Mouse (Mus musculus): ENCODE measurements around the gene Alox5.
A peak's percentile ranks its signal among the peaks of the same experiment; 100 is the strongest.

Gene Alox5

DNA sequence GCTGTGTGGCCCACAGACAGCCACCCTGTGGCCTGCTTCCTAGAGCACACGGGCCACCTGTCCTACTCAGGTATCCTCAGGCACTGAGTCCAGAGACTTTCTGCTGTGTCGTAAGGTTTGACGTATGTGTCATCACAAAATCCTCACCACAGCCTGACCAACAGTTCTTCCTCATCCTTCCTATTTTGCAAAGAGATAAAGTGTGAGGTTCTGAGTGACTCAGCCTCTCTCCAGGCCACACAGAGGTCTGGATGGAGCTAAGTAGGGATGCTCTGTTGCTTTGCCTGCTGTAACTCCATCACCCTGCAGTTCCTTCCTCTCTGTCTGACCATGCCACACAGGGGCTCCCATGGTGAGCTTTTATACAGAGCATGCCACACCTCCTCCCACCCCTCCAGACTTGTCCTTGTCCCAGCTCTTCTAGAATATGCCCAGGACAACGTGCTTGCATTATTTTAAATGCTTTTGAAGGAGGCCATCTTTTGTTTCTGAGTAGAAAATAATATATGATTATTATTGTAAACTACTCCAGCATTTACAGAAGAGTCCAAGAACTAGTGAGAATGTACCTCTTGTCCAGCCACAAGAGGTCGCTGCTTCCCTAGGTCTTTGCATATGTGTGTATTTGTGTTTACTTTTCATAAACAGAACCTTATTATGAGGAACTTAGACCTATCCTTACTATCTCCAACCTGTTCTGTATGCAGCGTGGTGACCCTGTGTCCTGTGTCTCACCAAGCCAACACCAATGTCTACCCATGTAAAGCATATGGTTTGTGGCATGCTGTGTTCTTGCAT, 43.3 kb downstream of the Alox5 start:
- peak in 1 of 2 experiments; percentile 60 for DNase-seq (ENCODE audit: inconsistent age in 2 of 2, low spot score in 1 of 2)

DNA sequence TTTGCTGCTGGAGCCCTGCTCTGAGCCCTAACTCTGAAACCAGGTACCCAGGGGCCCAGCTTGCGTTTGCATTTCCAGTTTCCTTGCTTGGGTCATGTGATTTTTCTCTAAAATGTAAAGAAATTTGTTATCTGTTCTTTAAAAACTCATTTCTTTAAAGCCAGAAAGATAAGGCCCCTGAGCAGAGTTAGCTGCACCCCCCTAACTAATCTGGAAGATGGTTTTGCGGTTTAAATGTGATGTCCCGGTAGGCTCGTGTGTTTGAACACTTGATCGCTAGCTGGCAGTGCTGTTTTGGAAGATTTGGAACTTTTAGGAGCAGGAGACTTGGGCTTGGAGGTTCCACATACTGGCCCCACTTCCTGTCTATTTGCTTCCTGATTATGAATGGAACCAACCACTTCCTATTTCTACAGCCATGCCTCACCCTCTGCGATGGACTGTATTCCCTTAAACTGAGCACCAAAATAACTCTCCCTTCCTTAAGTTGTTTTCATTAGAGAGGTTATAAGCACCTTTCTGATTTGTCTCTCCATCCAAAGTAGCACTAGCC, 44.9 kb downstream of the Alox5 start:
- DNase-seq (ENCODE audit: inconsistent age in 2 of 2, low spot score in 1 of 2) = no peak

DNA sequence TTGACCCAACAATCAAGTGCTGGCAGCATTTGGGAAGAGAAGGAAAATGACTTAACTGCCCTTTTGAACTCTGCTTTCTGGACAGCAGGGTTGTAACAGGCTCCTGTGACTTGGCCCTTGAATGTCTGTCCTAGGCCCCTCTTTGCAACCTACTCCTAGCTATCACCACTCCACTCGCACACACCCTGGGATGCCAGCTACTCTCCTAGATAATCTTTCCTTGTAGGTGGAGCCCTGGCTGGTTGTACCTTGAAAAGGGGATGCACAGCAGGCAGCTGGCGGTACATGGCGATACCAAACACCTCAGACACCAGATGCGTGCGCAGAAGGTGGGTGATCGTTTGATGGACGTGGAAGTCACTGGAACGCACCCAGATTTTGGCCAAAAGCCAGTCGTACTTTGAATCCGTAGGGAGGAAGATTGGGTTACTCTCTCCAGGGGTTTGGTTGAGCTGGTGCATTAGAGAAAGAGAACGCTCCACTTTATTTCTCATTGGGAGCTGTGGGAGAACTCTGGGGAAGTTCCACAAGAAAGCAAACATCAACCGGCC, 45.8 kb downstream of the Alox5 start:
- DNase-seq (ENCODE audit: inconsistent age in 2 of 2, low spot score in 1 of 2) = no peak

GRCm38 (mm10) chr6:116412546-116413325, 48.2 kb downstream of the Alox5 start:
- DNase-seq (ENCODE audit: inconsistent age in 2 of 2, low spot score in 1 of 2) = no peak

- DNase-seq (ENCODE audit: inconsistent age in 2 of 2, low spot score in 1 of 2) = no peak
Observed at GRCm38 (mm10) chr6:116411716-116412115, 49.3 kb downstream of the Alox5 start.

- DNase-seq (ENCODE audit: inconsistent age in 2 of 2, low spot score in 1 of 2) = no peak
Observed at GRCm38 (mm10) chr6:116410436-116410835, 50.5 kb downstream of the Alox5 start.

GRCm38 (mm10) chr6:116407956-116408657, 52.9 kb downstream of the Alox5 start:
- DNase-seq (ENCODE audit: inconsistent age in 2 of 2, low spot score in 1 of 2) = peak; percentile 42 to 83

- DNase-seq (ENCODE audit: inconsistent age in 2 of 2, low spot score in 1 of 2) = peak; percentile 27 to 82
Observed at GRCm38 (mm10) chr6:116407216-116407615, 53.8 kb downstream of the Alox5 start.

GRCm38 (mm10) chr6:116406680-116407079, 54.3 kb downstream of the Alox5 start:
- peak; percentile 20 to 63 for DNase-seq (ENCODE audit: inconsistent age in 2 of 2, low spot score in 1 of 2)

GRCm38 (mm10) chr6:116406152-116406551, 54.8 kb downstream of the Alox5 start:
- no peak for DNase-seq (ENCODE audit: inconsistent age in 2 of 2, low spot score in 1 of 2)

- no peak for DNase-seq (ENCODE audit: inconsistent age in 2 of 2, low spot score in 1 of 2)
Observed at GRCm38 (mm10) chr6:116405715-116406114, 55.3 kb downstream of the Alox5 start.

GRCm38 (mm10) chr6:116405243-116405642, 55.7 kb downstream of the Alox5 start:
- DNase-seq (ENCODE audit: inconsistent age in 2 of 2, low spot score in 1 of 2) = no peak

- no peak for DNase-seq (ENCODE audit: inconsistent age in 2 of 2, low spot score in 1 of 2)
Observed at GRCm38 (mm10) chr6:116402426-116402825, 58.6 kb downstream of the Alox5 start.

DNA sequence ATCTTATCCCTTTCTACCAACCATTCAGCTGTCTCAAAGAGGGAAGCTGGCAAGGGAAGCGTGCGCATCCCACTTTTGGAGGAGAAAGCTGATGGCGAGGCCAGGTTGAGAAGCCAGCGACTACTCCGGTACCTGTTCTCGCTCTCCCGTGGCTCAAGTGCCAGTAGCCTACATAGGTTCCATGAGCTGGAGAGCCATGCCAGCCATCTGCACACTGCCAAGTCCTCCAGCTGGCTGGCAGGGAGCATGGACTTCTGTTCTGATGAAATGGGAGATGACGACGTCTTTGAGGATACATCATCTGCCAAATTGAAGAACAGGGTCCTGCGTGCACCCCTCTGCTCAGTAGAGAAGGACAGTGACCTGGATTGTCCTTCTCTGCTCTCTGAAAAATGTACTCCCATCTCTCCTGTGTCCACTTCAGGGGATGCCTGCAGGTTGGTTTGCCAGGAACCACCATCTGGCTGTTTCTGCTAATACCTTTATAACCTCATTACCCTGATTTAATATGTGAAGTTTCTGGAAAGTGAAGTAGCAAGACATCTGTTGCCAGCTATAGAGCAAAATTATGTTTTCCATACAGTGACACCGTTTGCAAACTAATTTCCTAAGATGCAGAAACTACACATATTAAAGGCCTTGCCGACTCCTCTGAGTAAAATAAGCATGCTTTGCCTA, 59.1 kb downstream of the Alox5 start:
- no peak for DNase-seq (ENCODE audit: inconsistent age in 2 of 2, low spot score in 1 of 2)

DNA sequence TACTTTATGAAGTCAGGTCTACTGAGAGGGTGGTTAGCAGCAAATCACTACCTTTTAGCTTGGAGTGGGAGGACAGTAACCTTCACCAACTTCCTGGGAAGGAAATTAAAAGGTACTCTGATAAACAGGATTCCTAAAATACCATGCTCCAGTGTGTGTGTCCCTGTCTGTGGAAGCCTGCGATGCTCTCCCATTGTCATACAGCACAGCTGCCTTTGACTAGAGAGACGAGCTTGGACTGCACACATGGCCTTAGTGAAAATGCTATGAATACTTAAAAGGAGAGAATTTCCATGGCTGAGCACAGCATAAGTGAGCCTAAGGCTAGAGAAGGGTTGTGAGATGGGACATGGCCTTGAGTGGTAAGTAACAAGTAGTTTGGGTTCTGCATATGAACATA, 62.8 kb downstream of the Alox5 start:
- DNase-seq (ENCODE audit: inconsistent age in 2 of 2, low spot score in 1 of 2) = no peak

DNA sequence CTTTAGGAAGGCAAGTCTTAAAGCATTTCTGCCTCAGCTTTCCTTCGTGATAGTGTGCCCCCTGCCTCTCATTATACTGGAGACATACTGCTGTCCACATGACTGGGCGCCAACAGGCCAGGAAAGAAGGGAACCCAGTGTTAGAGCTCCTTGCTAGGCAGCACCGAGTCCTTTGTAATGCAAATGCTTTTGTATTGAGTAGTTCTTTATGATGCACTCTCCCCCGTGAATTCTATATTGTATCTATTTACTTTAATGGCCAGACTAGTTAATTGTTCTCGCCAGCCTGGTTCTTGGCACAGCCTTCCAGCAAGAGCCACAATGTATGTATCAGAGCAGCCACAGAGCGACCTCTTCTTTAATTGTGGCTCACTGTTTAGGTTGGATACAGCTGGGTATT, 63.4 kb downstream of the Alox5 start:
- DNase-seq (ENCODE audit: inconsistent age in 2 of 2, low spot score in 1 of 2) = no peak

DNA sequence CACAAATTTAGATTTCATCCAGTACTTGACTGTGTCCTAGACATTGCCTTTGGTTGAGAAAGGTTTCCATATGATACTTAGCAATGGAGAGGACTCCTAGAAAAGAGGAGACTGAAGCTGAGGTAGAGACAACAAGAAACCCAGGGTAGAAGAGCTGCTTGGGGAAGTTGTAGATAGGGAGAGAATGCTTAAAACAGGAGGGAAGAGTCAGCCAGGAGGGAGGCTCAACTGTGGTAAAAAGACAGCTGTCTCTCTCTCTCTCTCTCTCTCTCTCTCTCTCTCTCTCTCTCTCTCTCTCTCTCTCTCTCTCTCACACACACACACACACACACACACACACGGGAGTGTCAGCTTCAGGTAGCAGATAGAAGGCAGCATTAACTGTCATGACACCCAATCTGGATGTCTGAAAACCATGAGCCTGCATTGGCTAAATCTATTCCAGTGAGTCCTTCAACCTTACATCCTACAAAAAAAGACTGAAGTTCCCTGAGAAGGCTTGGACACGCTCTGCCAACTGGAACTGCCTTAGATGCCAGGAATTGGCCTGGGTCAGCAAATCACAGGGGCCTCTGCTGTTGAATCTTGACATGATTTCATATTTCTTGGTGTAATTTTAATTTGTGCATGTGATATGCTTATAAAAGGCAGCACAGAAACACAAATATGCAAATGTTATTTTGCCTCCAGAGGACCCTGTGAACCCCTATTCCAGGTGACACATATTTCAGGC, 65.9 kb downstream of the Alox5 start:
- no peak for DNase-seq (ENCODE audit: inconsistent age in 2 of 2, low spot score in 1 of 2)

DNA sequence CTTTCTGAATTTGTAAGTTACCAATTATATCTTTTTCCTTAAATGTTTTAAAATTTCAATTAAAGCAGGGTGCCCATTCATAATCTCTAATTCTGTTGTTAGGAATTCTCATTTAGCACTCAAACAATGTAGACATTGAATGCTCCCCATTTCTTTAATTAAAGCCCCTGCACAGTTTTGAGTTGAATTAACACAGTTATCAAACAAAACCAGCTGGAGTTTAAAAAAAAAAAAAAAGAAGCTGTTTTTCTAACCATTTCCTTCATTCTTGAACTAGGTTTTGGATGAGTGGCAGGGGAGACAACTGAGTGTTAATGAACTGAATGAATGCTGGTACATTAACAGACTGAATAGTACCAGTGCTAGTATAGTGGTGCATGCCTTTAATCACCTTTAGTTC, 71.5 kb downstream of the Alox5 start:
- no peak for DNase-seq (ENCODE audit: inconsistent age in 2 of 2, low spot score in 1 of 2)

DNA sequence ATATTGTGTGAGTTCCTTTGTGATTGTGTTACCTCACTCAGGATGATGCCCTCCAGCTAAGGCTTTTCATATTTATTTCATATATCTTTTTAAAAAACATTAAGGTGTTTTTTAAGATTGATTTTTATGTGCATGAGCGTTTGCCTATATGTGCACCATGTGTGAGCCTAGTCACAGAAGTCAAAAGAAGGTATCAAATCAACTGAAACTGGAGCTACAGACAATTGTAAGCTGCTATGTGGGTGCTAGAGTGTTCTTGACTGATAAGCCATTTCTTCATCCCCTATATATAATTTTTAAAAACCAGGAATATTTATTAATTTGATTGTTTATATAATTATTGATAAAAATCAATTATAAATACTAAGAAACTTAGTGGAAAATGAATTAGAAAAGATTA, 72.9 kb downstream of the Alox5 start:
- DNase-seq (ENCODE audit: inconsistent age in 2 of 2, low spot score in 1 of 2) = no peak

DNA sequence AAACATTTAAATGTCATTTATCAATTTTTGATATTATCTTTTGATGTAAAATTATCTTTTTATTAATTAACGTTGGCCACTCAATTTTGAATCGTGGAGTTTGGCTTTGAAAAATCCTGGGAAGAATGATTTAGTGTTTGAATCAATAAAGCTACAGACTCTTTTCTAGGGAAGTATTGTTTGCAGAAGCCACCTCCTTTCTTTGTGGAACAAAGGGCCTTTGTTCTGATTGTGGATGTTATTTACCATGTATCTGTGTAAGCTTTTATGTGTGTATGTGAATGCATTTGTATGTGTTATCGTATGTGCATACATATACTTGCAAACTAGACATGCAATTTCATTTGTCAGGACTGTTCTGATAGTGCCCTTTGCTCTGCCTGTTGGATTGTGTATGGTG, 74.5 kb downstream of the Alox5 start:
- DNase-seq (ENCODE audit: inconsistent age in 2 of 2, low spot score in 1 of 2) = no peak

Measured in adrenal gland, adult (tissue).